Comparison of ENCODE assay signal across 12 mouse cellular contexts in the genomic region with DNA sequence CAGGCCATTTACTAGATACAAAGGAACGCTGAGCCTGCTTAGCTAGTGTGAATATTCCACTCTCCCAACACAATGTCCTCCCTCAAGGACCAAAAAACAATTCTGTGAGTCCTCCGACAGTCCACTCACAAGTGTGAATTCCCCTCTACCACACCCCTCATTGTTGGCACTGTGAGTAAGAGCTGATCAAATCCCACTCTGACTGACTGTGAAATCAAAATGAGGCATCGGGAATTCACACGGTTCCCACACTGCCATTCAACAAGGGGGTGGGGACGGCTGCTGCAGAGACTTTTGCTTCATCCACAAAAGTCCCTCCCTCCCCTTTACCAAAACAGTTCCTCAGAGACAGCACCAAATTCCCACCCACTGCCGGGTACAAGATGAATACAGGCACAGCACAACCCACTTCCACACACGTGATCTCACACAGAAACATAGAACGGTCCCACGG. TPM values are rescaled to one million over a fixed set of nuclear protein-coding genes. Genes with fewer than 3 reads are reported as not detected.
DNase-seq lines count a peak whose midpoint lies in the region; ATAC-seq and TF ChIP-seq lines count a peak whose summit lies in the region.
"Had no signal": no experiment of that assay in that cellular context is flagged by ENCODE, and none has a peak within 500 bp of the region (broad histone marks: within the 10 kb centered on the region; RNA-seq: fewer than 3 reads in every experiment).

No protein-coding gene starts in this region.

- H3K9ac ChIP-seq in forebrain, embryonic 15.5 days (replicated peaks) = no peak overlapping the region
- H3K9ac ChIP-seq in limb, embryonic 14.5 days (ENCODE audit: low read depth, low read length, severe bottlenecking) = no peak overlapping the region; the same call in 1 of the 2 replicates
- H3K9ac ChIP-seq: heart, embryonic 15.5 days had no signal

- no peak for TF ChIP-seq POLR2A in spleen, adult 2 months (IDR thresholded peaks at IDR 0.05; ENCODE audit: low read depth, low read length)
- no peak for TF ChIP-seq POLR2A in limb, embryonic 14.5 days (IDR thresholded peaks at IDR 0.05; ENCODE audit: borderline replicate concordance, extremely low read depth, insufficient read depth, insufficient read length)

- no peak for DNase-seq in forebrain, embryonic 10.5 days (ENCODE audit: extremely low spot score, low spot score)
- DNase-seq in spleen, adult 2 months (ENCODE audit: low read depth in 1 of 2, low spot score in 2 of 2) = no peak
- DNase-seq in spleen, postnatal 14 days (ENCODE audit: low spot score in 2 of 2) = no peak
- DNase-seq in limb, embryonic 14.5 days (ENCODE audit: low spot score) = no peak
- DNase-seq in c-Kit-positive CD71-positive TER-119-positive erythroid progenitor cells, embryonic 14.5 days (ENCODE audit: low spot score) = no peak
- DNase-seq in kidney, postnatal 36 days = no peak
- no peak for DNase-seq in layer of hippocampus, adult 11-12 months (ENCODE audit: low spot score)
- DNase-seq: cerebellum, adult 2 months; thymus, adult 18-20 months had no signal

- H3K4me1 ChIP-seq in forebrain, embryonic 10.5 days = peaks cover 32% of the 10 kb centered on the region
- peaks cover 12% of the 10 kb centered on the region for H3K4me1 ChIP-seq in forebrain, embryonic 15.5 days
- H3K4me1 ChIP-seq in spleen, adult 2 months (ENCODE audit: control insufficient read depth, insufficient read depth, insufficient read length) = peaks cover 36% of the 10 kb centered on the region; the same call in 1 of the 2 replicates
- peaks cover 7% of the 10 kb centered on the region; the same call in 1 of the 2 replicates for H3K4me1 ChIP-seq in limb, embryonic 14.5 days (ENCODE audit: control insufficient read depth, insufficient read depth, low read length)

- 41% methylated on average over 9 of the region's 9 CpGs for WGBS in forebrain, embryonic 10.5 days
- WGBS in forebrain, embryonic 15.5 days = 24% methylated on average over 9 of the region's 9 CpGs
- WGBS in spleen, adult 2 months = 73% methylated on average over 9 of the region's 9 CpGs
- 41% methylated on average over 9 of the region's 9 CpGs for WGBS in limb, embryonic 14.5 days

- no peak overlapping the region for H3K4me2 ChIP-seq in forebrain, embryonic 15.5 days (replicated peaks)
- H3K4me2 ChIP-seq in limb, embryonic 14.5 days (replicated peaks; ENCODE audit: low read depth, low read length, severe bottlenecking) = 0 out of 2 replicates have a peak overlapping the region, but pooled peaks have one; percentile 0
- H3K4me2 ChIP-seq: heart, embryonic 15.5 days had no signal

- no peak overlapping the region for H3K4me3 ChIP-seq in forebrain, embryonic 10.5 days
- H3K4me3 ChIP-seq in forebrain, embryonic 15.5 days = no peak overlapping the region
- 0 out of 2 replicates have a peak overlapping the region, but pooled peaks have one; percentile 5 for H3K4me3 ChIP-seq in spleen, adult 2 months (ENCODE audit: extremely low read depth, insufficient read depth, insufficient read length)
- H3K4me3 ChIP-seq in limb, embryonic 14.5 days (replicated peaks; ENCODE audit: low read length) = no peak overlapping the region
- H3K4me3 ChIP-seq: heart, embryonic 15.5 days; liver, embryonic 15.5 days had no signal

- H3K36me3 ChIP-seq in forebrain, embryonic 10.5 days (replicated peaks) = no peaks in the 10 kb centered on the region
- no peaks in the 10 kb centered on the region for H3K36me3 ChIP-seq in forebrain, embryonic 15.5 days
- 0 out of 2 replicates have a peak, but pooled peaks cover 1% of the 10 kb centered on the region for H3K36me3 ChIP-seq in spleen, adult 2 months (ENCODE audit: control insufficient read depth, insufficient read depth, low read length)
- H3K36me3 ChIP-seq in limb, embryonic 14.5 days (ENCODE audit: control insufficient read depth, insufficient read depth, low read length) = peaks cover 4% of the 10 kb centered on the region; the same call in 1 of the 2 replicates
- H3K36me3 ChIP-seq: heart, embryonic 15.5 days; liver, embryonic 15.5 days had no signal

- no peak for TF ChIP-seq CTCF in spleen, adult 2 months (IDR thresholded peaks at IDR 0.05; ENCODE audit: extremely low read depth, insufficient read depth, insufficient read length, insufficient replicate concordance)

- no peak for ATAC-seq in forebrain, embryonic 15.5 days (replicated peaks)
- no peak for ATAC-seq in limb, embryonic 14.5 days (ENCODE audit: low FRiP score, low read depth)

- H3K9me3 ChIP-seq in forebrain, embryonic 10.5 days = no peaks in the 10 kb centered on the region
- no peaks in the 10 kb centered on the region for H3K9me3 ChIP-seq in forebrain, embryonic 15.5 days
- H3K9me3 ChIP-seq in limb, embryonic 14.5 days (ENCODE audit: control insufficient read depth, low read length) = no peaks in the 10 kb centered on the region
- H3K9me3 ChIP-seq: heart, embryonic 15.5 days; liver, embryonic 15.5 days had no signal

- H3K27ac ChIP-seq in forebrain, embryonic 10.5 days = peak overlapping the region; percentile 56
- no peak overlapping the region for H3K27ac ChIP-seq in forebrain, embryonic 15.5 days (replicated peaks)
- H3K27ac ChIP-seq in spleen, adult 2 months (ENCODE audit: insufficient read depth, low read length) = peak overlapping the region; percentile 2; the same call in 1 of the 2 replicates
- no peak overlapping the region for H3K27ac ChIP-seq in limb, embryonic 14.5 days (replicated peaks; ENCODE audit: low read depth, low read length)
- H3K27ac ChIP-seq: heart, embryonic 15.5 days; liver, embryonic 15.5 days had no signal

- no peaks in the 10 kb centered on the region for H3K27me3 ChIP-seq in forebrain, embryonic 10.5 days (ENCODE audit: poor library complexity, severe bottlenecking)
- H3K27me3 ChIP-seq in forebrain, embryonic 15.5 days = no peaks in the 10 kb centered on the region
- no peaks in the 10 kb centered on the region for H3K27me3 ChIP-seq in spleen, adult 2 months (ENCODE audit: control insufficient read depth, insufficient read depth, low read length)
- H3K27me3 ChIP-seq in limb, embryonic 14.5 days (ENCODE audit: control insufficient read depth, insufficient read depth, low read length) = no peaks in the 10 kb centered on the region
- H3K27me3 ChIP-seq: heart, embryonic 15.5 days; liver, embryonic 15.5 days had no signal

RNA-seq across cellular contexts. Expression of gene Tnip1, which starts 8.7 kb away (rescaled TPM):
- 8.8 and 10.0 TPM in 2 replicates for polyA plus RNA-seq in forebrain, embryonic 10.5 days (2016; fragmentation: Nextera tagmentation; extraction: Ambion mirVana)
- polyA plus RNA-seq in forebrain, embryonic 15.5 days (2015; fragmentation: Nextera tagmentation; extraction: Ambion mirVana) = 11.3 and 13.2 TPM in 2 replicates
- polyA plus RNA-seq in spleen, adult 2 months (2012; rRNA removed) = 54.6 and 65.5 TPM in 2 replicates
- 21.6 and 24.8 TPM in 2 replicates for polyA plus RNA-seq in limb, embryonic 14.5 days (2012; rRNA removed)
- polyA plus RNA-seq in limb, embryonic 14.5 days (2014; fragmentation: Nextera tagmentation; extraction: Ambion mirVana) = 20.0 and 20.6 TPM in 2 replicates

RNA-seq across cellular contexts. Expression of gene Gpx3, which starts 51.8 kb away (rescaled TPM):
- 59.5 and 61.2 TPM in 2 replicates for polyA plus RNA-seq in forebrain, embryonic 10.5 days (2016; fragmentation: Nextera tagmentation; extraction: Ambion mirVana)
- 17.0 and 17.2 TPM in 2 replicates for polyA plus RNA-seq in forebrain, embryonic 15.5 days (2015; fragmentation: Nextera tagmentation; extraction: Ambion mirVana)
- polyA plus RNA-seq in spleen, adult 2 months (2012; rRNA removed) = 62.8 and 70.0 TPM in 2 replicates
- 14.5 and 18.2 TPM in 2 replicates for polyA plus RNA-seq in limb, embryonic 14.5 days (2012; rRNA removed)
- polyA plus RNA-seq in limb, embryonic 14.5 days (2014; fragmentation: Nextera tagmentation; extraction: Ambion mirVana) = 32.7 and 37.3 TPM in 2 replicates

Comparison
In these comparisons a context has a peak if more than half of its experiments do, and no peak if none do; other contexts are left out.
1. H3K27ac ChIP-seq: peak in forebrain, embryonic 10.5 days (single experiment) and spleen, adult 2 months (single experiment); none in forebrain, embryonic 15.5 days (single experiment) and limb, embryonic 14.5 days (single experiment).